Mouse (Mus musculus) limb, embryonic 15.5 days (tissue): ENCODE data around the gene Glt6d1. TPM values are rescaled to one million over a fixed set of nuclear protein-coding genes. Genes with fewer than 3 reads are reported as not detected.

Experiments
- ATAC-seq: fragments of 200-750 bp; cut with Nextera tagmentation; 2 replicates; pipeline ENCODE4 v1.8.0; 2017; ENCODE audit warnings: low read depth, moderate TSS enrichment; ENCODE audit not compliant: insufficient number of reproducible peaks, low FRiP score, low TSS enrichment
- H3K27ac ChIP-seq: fragments of 300-500 bp; sonication (generic); 2 replicates; pipeline ENCODE4 v1.5.1; 2015; ENCODE audit warnings: moderate library complexity, mild to moderate bottlenecking, inconsistent platforms
- H3K27me3 ChIP-seq: fragments of 300-500 bp; sonication (generic); 2 replicates; pipeline ENCODE4 v1.6.1; 2015; ENCODE audit warnings: inconsistent platforms
- H3K36me3 ChIP-seq: fragments of 300-500 bp; sonication (generic); 2 replicates; pipeline ENCODE4 v1.6.1; 2015; ENCODE audit warnings: inconsistent platforms
- H3K4me1 ChIP-seq: fragments of 300-500 bp; sonication (generic); 2 replicates; pipeline ENCODE4 v1.6.1; 2015; ENCODE audit warnings: inconsistent platforms
- H3K4me2 ChIP-seq: fragments of 300-500 bp; sonication (generic); 2 replicates; pipeline ENCODE4 v1.6.1; 2015; ENCODE audit warnings: mild to moderate bottlenecking, inconsistent platforms
- H3K4me3 ChIP-seq: fragments of 300-500 bp; sonication (generic); 2 replicates; pipeline ENCODE4 v1.5.1; 2015; ENCODE audit warnings: mild to moderate bottlenecking, inconsistent platforms
- H3K9ac ChIP-seq: fragments of 300-500 bp; sonication (generic); 2 replicates; pipeline ENCODE4 v1.6.1; 2015; ENCODE audit warnings: inconsistent platforms
- H3K9me3 ChIP-seq: fragments of 300-500 bp; sonication (generic); 2 replicates; pipeline ENCODE4 v1.6.1; 2016; ENCODE audit warnings: inconsistent platforms
- WGBS: fragments of 180-500 bp; shearing (Covaris S2); methylation state at CpG from one replicate; pipeline ENCODE4 v1.1.7; 2015; 5-methylcytosine and 5-hydroxymethylcytosine counted together
- polyA plus RNA-seq: library from polyadenylated mRNA; unstranded; fragments of >200 nt; fragmentation: Nextera tagmentation; extraction: Ambion mirVana; gene quantifications from 2 replicates; pipeline ENCODE4 v1.2.1, GENCODE M21; 2015

Glt6d1 gene
- polyA plus RNA-seq, 1 experiment from 2014 or later: not detected

GRCm38 (mm10) chr2:25844097-25844496, 28.4 kb upstream of the Glt6d1 start:
- H3K27me3 ChIP-seq: no peaks in the 10 kb centered on the region
- WGBS: 89% methylated on average over 3 of the region's 3 CpGs
- H3K9ac ChIP-seq: no peak overlapping the region
- no peak for ATAC-seq
- H3K4me1 ChIP-seq: peaks cover 14% of the 10 kb centered on the region
- H3K9me3 ChIP-seq: no peaks in the 10 kb centered on the region
- H3K4me3 ChIP-seq: no peak overlapping the region
- H3K36me3 ChIP-seq: no peaks in the 10 kb centered on the region
- H3K27ac ChIP-seq: no peak overlapping the region
- no peak overlapping the region for H3K4me2 ChIP-seq

- peaks cover 14% of the 10 kb centered on the region for H3K4me1 ChIP-seq
- H3K4me3 ChIP-seq: no peak overlapping the region
- ATAC-seq: no peak
- WGBS: 44% methylated on average over 1 of the region's 1 CpGs
- H3K9ac ChIP-seq: no peak overlapping the region
- no peak overlapping the region for H3K27ac ChIP-seq
- no peaks in the 10 kb centered on the region for H3K9me3 ChIP-seq
- H3K36me3 ChIP-seq: no peaks in the 10 kb centered on the region
- H3K4me2 ChIP-seq: no peak overlapping the region
- no peaks in the 10 kb centered on the region for H3K27me3 ChIP-seq
Observed at GRCm38 (mm10) chr2:25842758-25843157, 27.1 kb upstream of the Glt6d1 start.

- Histone ChIP-seq H3K9me3 (no peaks in the 10 kb centered on the region), H3K4me2 (no peak overlapping the region), H3K27me3 (0 out of 2 replicates have a peak, but pooled peaks cover under 1% of the 10 kb centered on the region), H3K4me1 (peaks cover 14% of the 10 kb centered on the region), H3K27ac (no peak overlapping the region), H3K4me3 (no peak overlapping the region), H3K36me3 (no peaks in the 10 kb centered on the region), H3K9ac (no peak overlapping the region)
- no peak for ATAC-seq
- 48% methylated on average over 4 of the region's 4 CpGs for WGBS
Observed at GRCm38 (mm10) chr2:25842161-25842560, 26.5 kb upstream of the Glt6d1 start.

GRCm38 (mm10) chr2:25836291-25836690, 20.6 kb upstream of the Glt6d1 start:
- Histone ChIP-seq H3K4me1 (no peaks in the 10 kb centered on the region), H3K9me3 (no peaks in the 10 kb centered on the region), H3K4me3 (no peak overlapping the region), H3K9ac (no peak overlapping the region), H3K27ac (no peak overlapping the region), H3K36me3 (no peaks in the 10 kb centered on the region), H3K27me3 (0 out of 2 replicates have a peak, but pooled peaks cover 3% of the 10 kb centered on the region), H3K4me2 (no peak overlapping the region)
- no peak for ATAC-seq
- 38% methylated on average over 5 of the region's 5 CpGs for WGBS

- Histone ChIP-seq H3K4me1 (no peaks in the 10 kb centered on the region), H3K9me3 (no peaks in the 10 kb centered on the region), H3K27ac (no peak overlapping the region), H3K27me3 (no peaks in the 10 kb centered on the region), H3K36me3 (no peaks in the 10 kb centered on the region), H3K9ac (no peak overlapping the region), H3K4me2 (no peak overlapping the region), H3K4me3 (no peak overlapping the region)
- ATAC-seq: no peak
- WGBS: 68% methylated on average over 3 of the region's 3 CpGs
Observed at GRCm38 (mm10) chr2:25830786-25831185, 15.1 kb upstream of the Glt6d1 start.

- no peaks in the 10 kb centered on the region for H3K4me1 ChIP-seq
- no peaks in the 10 kb centered on the region for H3K36me3 ChIP-seq
- WGBS: 76% methylated on average over 8 of the region's 8 CpGs
- H3K27ac ChIP-seq: no peak overlapping the region
- no peak for ATAC-seq
- no peak overlapping the region for H3K4me3 ChIP-seq
- H3K9me3 ChIP-seq: no peaks in the 10 kb centered on the region
- no peak overlapping the region for H3K4me2 ChIP-seq
- no peaks in the 10 kb centered on the region for H3K27me3 ChIP-seq
- no peak overlapping the region for H3K9ac ChIP-seq
Observed at GRCm38 (mm10) chr2:25828344-25828947, 12.8 kb upstream of the Glt6d1 start.

GRCm38 (mm10) chr2:25824751-25825150, 9.1 kb upstream of the Glt6d1 start:
- Histone ChIP-seq H3K36me3 (no peaks in the 10 kb centered on the region), H3K27me3 (no peaks in the 10 kb centered on the region), H3K9me3 (no peaks in the 10 kb centered on the region), H3K4me1 (no peaks in the 10 kb centered on the region), H3K9ac (no peak overlapping the region), H3K4me2 (no peak overlapping the region), H3K27ac (no peak overlapping the region), H3K4me3 (no peak overlapping the region)
- WGBS: 85% methylated on average over 3 of the region's 3 CpGs
- ATAC-seq: no peak

GRCm38 (mm10) chr2:25822806-25823205, 7.2 kb upstream of the Glt6d1 start, which contains the start of gene Lcn9:
Gene Lcn9 (plus strand): TSS chr2:25823153.
- Histone ChIP-seq H3K36me3 (no peaks in the 10 kb centered on the region), H3K9ac (no peak within 1 kb of the TSS), H3K27ac (no peak within 1 kb of the TSS), H3K4me1 (no peaks in the 10 kb centered on the region), H3K4me3 (no peak within 1 kb of the TSS), H3K4me2 (no peak within 1 kb of the TSS), H3K27me3 (no peaks in the 10 kb centered on the region), H3K9me3 (no peaks in the 10 kb centered on the region)
- ATAC-seq: no peak
- 55% methylated on average over 1 of the region's 1 CpGs for WGBS

- no peak overlapping the region for H3K4me2 ChIP-seq
- no peak overlapping the region for H3K4me3 ChIP-seq
- no peaks in the 10 kb centered on the region for H3K9me3 ChIP-seq
- no peak overlapping the region for H3K27ac ChIP-seq
- no peaks in the 10 kb centered on the region for H3K4me1 ChIP-seq
- H3K36me3 ChIP-seq: no peaks in the 10 kb centered on the region
- no peak overlapping the region for H3K9ac ChIP-seq
- no peak for ATAC-seq
- no peaks in the 10 kb centered on the region for H3K27me3 ChIP-seq
- WGBS: 74% methylated on average over 5 of the region's 5 CpGs
Observed at GRCm38 (mm10) chr2:25813364-25813763, 2.3 kb downstream of the Glt6d1 start.

GRCm38 (mm10) chr2:25811711-25812110, 3.9 kb downstream of the Glt6d1 start:
- Histone ChIP-seq H3K36me3 (no peaks in the 10 kb centered on the region), H3K4me2 (no peak overlapping the region), H3K4me1 (no peaks in the 10 kb centered on the region), H3K27me3 (no peaks in the 10 kb centered on the region), H3K4me3 (no peak overlapping the region), H3K27ac (no peak overlapping the region), H3K9me3 (no peaks in the 10 kb centered on the region), H3K9ac (no peak overlapping the region)
- 73% methylated on average over 2 of the region's 2 CpGs for WGBS
- no peak for ATAC-seq

- H3K4me2 ChIP-seq: no peak overlapping the region
- no peak overlapping the region for H3K27ac ChIP-seq
- no peak overlapping the region for H3K9ac ChIP-seq
- H3K4me1 ChIP-seq: no peaks in the 10 kb centered on the region
- H3K36me3 ChIP-seq: no peaks in the 10 kb centered on the region
- WGBS: 64% methylated on average over 5 of the region's 5 CpGs
- no peak overlapping the region for H3K4me3 ChIP-seq
- no peaks in the 10 kb centered on the region for H3K9me3 ChIP-seq
- ATAC-seq: no peak
- no peaks in the 10 kb centered on the region for H3K27me3 ChIP-seq
Observed at GRCm38 (mm10) chr2:25798065-25798464, 17.6 kb downstream of the Glt6d1 start.

GRCm38 (mm10) chr2:25797635-25798034, 18.0 kb downstream of the Glt6d1 start:
- H3K9me3 ChIP-seq: no peaks in the 10 kb centered on the region
- WGBS: 20% methylated on average over 2 of the region's 2 CpGs
- no peak overlapping the region for H3K9ac ChIP-seq
- no peak overlapping the region for H3K4me3 ChIP-seq
- no peak for ATAC-seq
- H3K27me3 ChIP-seq: no peaks in the 10 kb centered on the region
- H3K27ac ChIP-seq: no peak overlapping the region
- H3K4me2 ChIP-seq: no peak overlapping the region
- H3K4me1 ChIP-seq: no peaks in the 10 kb centered on the region
- no peaks in the 10 kb centered on the region for H3K36me3 ChIP-seq

GRCm38 (mm10) chr2:25789092-25789491, 26.6 kb downstream of the Glt6d1 start:
- H3K9ac ChIP-seq: no peak overlapping the region
- no peak overlapping the region for H3K27ac ChIP-seq
- no peaks in the 10 kb centered on the region for H3K36me3 ChIP-seq
- H3K4me3 ChIP-seq: no peak overlapping the region
- ATAC-seq: no peak
- WGBS: 82% methylated on average over 3 of the region's 3 CpGs
- no peaks in the 10 kb centered on the region for H3K9me3 ChIP-seq
- H3K4me1 ChIP-seq: no peaks in the 10 kb centered on the region
- H3K27me3 ChIP-seq: no peaks in the 10 kb centered on the region
- no peak overlapping the region for H3K4me2 ChIP-seq
